Mouse (Mus musculus) MEL (cell line): Measurements from ENCODE around the gene Shld2. TPM values are rescaled to one million over a fixed set of nuclear protein-coding genes. Genes with fewer than 3 reads are reported as not detected.

Source experiments
- DNase-seq: peaks from one replicate; pipeline ENCODE4 v3.0.0; 2011; ENCODE audit warnings: low read depth, low spot score
- H3K27ac ChIP-seq: 2 replicates; pipeline ENCODE4 v1.5.1; 2012; ENCODE audit warnings: low read depth, mild to moderate bottlenecking, control low read depth, low read length, moderate library complexity; ENCODE audit not compliant: control insufficient read depth
- H3K27me3 ChIP-seq, 2 experiments: fragments of 150-350 bp in 1 of 2; sonication (generic) in 1 of 2; 2 replicates each; pipeline ENCODE4 v1.6.1; 2012; ENCODE audit warnings: low read length in 2 of 2, mild to moderate bottlenecking in 2 of 2, improper control_type of control experiment in 1 of 2, moderate library complexity in 1 of 2; ENCODE audit not compliant: insufficient read depth in 2 of 2, control insufficient read depth in 1 of 2
- H3K36me3 ChIP-seq, 2 experiments: 2 replicates each; pipeline ENCODE4 v1.6.1; 2012 to 2014; ENCODE audit warnings: low read length in 2 of 2, improper control_type of control experiment in 1 of 2, inconsistent platforms in 1 of 2, mild to moderate bottlenecking in 1 of 2; ENCODE audit not compliant: insufficient read depth in 2 of 2, control insufficient read depth in 1 of 2
- H3K4me1 ChIP-seq, 2 experiments: fragments of 150-350 bp in 1 of 2; sonication (generic) in 1 of 2; 2 replicates each; pipeline ENCODE4 v1.6.1; 2012; ENCODE audit warnings: low read length in 2 of 2, improper control_type of control experiment in 1 of 2, mild to moderate bottlenecking in 1 of 2; ENCODE audit not compliant: insufficient read depth in 2 of 2, control insufficient read depth in 1 of 2
- H3K4me3 ChIP-seq, 2 experiments: fragments of 150-350 bp in 1 of 2; sonication (generic) in 1 of 2; 2 replicates each; pipeline ENCODE4 v1.5.1; 2012; ENCODE audit warnings: low read depth in 2 of 2, low read length in 2 of 2, mild to moderate bottlenecking in 2 of 2, moderate library complexity in 2 of 2, control low read depth in 1 of 2, improper control_type of control experiment in 1 of 2; ENCODE audit not compliant: control insufficient read depth in 1 of 2, insufficient read depth in 1 of 2
- H3K79me2 ChIP-seq: 2 replicates; pipeline ENCODE4 v1.6.1; 2012; ENCODE audit warnings: mild to moderate bottlenecking, low read length, moderate library complexity; ENCODE audit not compliant: control insufficient read depth, poor library complexity, insufficient read depth
- H3K9ac ChIP-seq: 2 replicates; pipeline ENCODE4 v1.6.1; 2012; ENCODE audit warnings: low read depth, mild to moderate bottlenecking, control low read depth, low read length, moderate library complexity; ENCODE audit not compliant: control insufficient read depth, poor library complexity, severe bottlenecking
- H3K9me3 ChIP-seq: fragments of 150-350 bp; sonication (generic); replicated peaks from 2 replicates; pipeline ENCODE4 v1.6.1; 2012; ENCODE audit warnings: mild to moderate bottlenecking, low read length, improper control_type of control experiment, moderate library complexity; ENCODE audit not compliant: insufficient read depth
- CTCF ChIP-seq, 3 experiments: IDR thresholded peaks in 2 of 3; conservative IDR thresholded peaks in 1 of 3; 2 replicates each; pipeline ENCODE4 v1.5.1; 2011 to 2012; ENCODE audit warnings: low read length in 3 of 3, low read depth in 2 of 3, mild to moderate bottlenecking in 2 of 3, improper control_type of control experiment in 1 of 3, inconsistent platforms in 1 of 3, mixed read lengths in 1 of 3, moderate library complexity in 1 of 3; ENCODE audit not compliant: control insufficient read depth in 1 of 3, insufficient read depth in 1 of 3, poor library complexity in 1 of 3, severe bottlenecking in 1 of 3
- ELF1 ChIP-seq: IDR thresholded peaks from 2 replicates; pipeline ENCODE4 v1.6.1; 2014; ENCODE audit warnings: low read depth, mild to moderate bottlenecking, inconsistent platforms, low read length, improper control_type of control experiment, moderate library complexity
- ETS1 ChIP-seq: IDR thresholded peaks from 2 replicates; pipeline ENCODE4 v1.6.1; 2012; ENCODE audit warnings: low read depth, mild to moderate bottlenecking, inconsistent platforms, low read length, improper control_type of control experiment, moderate library complexity
- GATA1 ChIP-seq: IDR thresholded peaks from 2 replicates; pipeline ENCODE4 v1.6.1; 2011; ENCODE audit warnings: low read depth, low read length, improper control_type of control experiment
- HCFC1 ChIP-seq: IDR thresholded peaks from 2 replicates; pipeline ENCODE4 v1.6.1; 2012; ENCODE audit warnings: low read depth, mild to moderate bottlenecking, inconsistent platforms, low read length, improper control_type of control experiment, moderate library complexity
- KAT2A ChIP-seq: conservative IDR thresholded peaks from 2 replicates; pipeline ENCODE4 v1.6.1; 2012; ENCODE audit warnings: low read depth, low read length, improper control_type of control experiment, inconsistent platforms
- MAFK ChIP-seq: IDR thresholded peaks from 2 replicates; pipeline ENCODE4 v1.6.1; 2011; ENCODE audit warnings: low read depth, mild to moderate bottlenecking, low read length, improper control_type of control experiment, borderline replicate concordance
- MAZ ChIP-seq: IDR thresholded peaks from 2 replicates; pipeline ENCODE4 v1.6.1; 2012; ENCODE audit warnings: low read depth, mild to moderate bottlenecking, inconsistent platforms, low read length, improper control_type of control experiment
- MEF2A ChIP-seq: IDR thresholded peaks from 2 replicates; pipeline ENCODE4 v1.6.1; 2014; ENCODE audit warnings: low read depth, mild to moderate bottlenecking, inconsistent platforms, low read length, improper control_type of control experiment; ENCODE audit not compliant: poor library complexity, insufficient replicate concordance, severe bottlenecking; ENCODE audit errors: extremely low read depth
- MXI1 ChIP-seq: IDR thresholded peaks from 2 replicates; pipeline ENCODE4 v1.6.1; 2011; ENCODE audit warnings: mild to moderate bottlenecking, low read depth, low read length, improper control_type of control experiment
- MYC ChIP-seq: IDR thresholded peaks from 2 replicates; pipeline ENCODE4 v1.6.1; 2011; ENCODE audit warnings: low read depth, mild to moderate bottlenecking, low read length, improper control_type of control experiment, moderate library complexity
- NELFE ChIP-seq: IDR thresholded peaks from 2 replicates; pipeline ENCODE4 v1.6.1; 2011; ENCODE audit warnings: low read depth, low read length, improper control_type of control experiment
- POLR2A ChIP-seq, 2 experiments: IDR thresholded peaks; 2 replicates each; pipeline ENCODE4 v1.6.1; 2011 to 2012; ENCODE audit warnings: low read length in 2 of 2, mild to moderate bottlenecking in 2 of 2, control low read depth in 1 of 2, improper control_type of control experiment in 1 of 2, low read depth in 1 of 2, moderate library complexity in 1 of 2; ENCODE audit not compliant: control insufficient read depth in 1 of 2, insufficient read depth in 1 of 2, poor library complexity in 1 of 2
- POLR2AphosphoS2 ChIP-seq: IDR thresholded peaks from 2 replicates; pipeline ENCODE4 v1.6.1; 2011; ENCODE audit warnings: low read length, improper control_type of control experiment
- RCOR1 ChIP-seq: IDR thresholded peaks from 2 replicates; pipeline ENCODE4 v1.6.1; 2012; ENCODE audit warnings: low read depth, mild to moderate bottlenecking, inconsistent platforms, low read length, improper control_type of control experiment
- SMC3 ChIP-seq: IDR thresholded peaks from 2 replicates; pipeline ENCODE4 v1.6.1; 2011; ENCODE audit warnings: low read depth, low read length, improper control_type of control experiment
- TAL1 ChIP-seq: IDR thresholded peaks from 2 replicates; pipeline ENCODE4 v1.6.1; 2012; ENCODE audit warnings: mild to moderate bottlenecking, inconsistent platforms, low read length, moderate library complexity, mixed read lengths
- TBP ChIP-seq: IDR thresholded peaks from 2 replicates; pipeline ENCODE4 v1.8.0; 2011; ENCODE audit warnings: low read depth, low read length, improper control_type of control experiment
- TCF12 ChIP-seq: IDR thresholded peaks from 2 replicates; pipeline ENCODE4 v1.6.1; 2014; ENCODE audit warnings: low read depth, mild to moderate bottlenecking, inconsistent platforms, low read length, improper control_type of control experiment, moderate library complexity
- ZC3H11A ChIP-seq: IDR thresholded peaks from 2 replicates; pipeline ENCODE4 v1.6.1; 2012; ENCODE audit warnings: low read depth, mild to moderate bottlenecking, inconsistent platforms, low read length, improper control_type of control experiment
- ZMIZ1 ChIP-seq: IDR thresholded peaks from 2 replicates; pipeline ENCODE4 v1.6.1; 2012; ENCODE audit warnings: low read depth, mild to moderate bottlenecking, inconsistent platforms, low read length, improper control_type of control experiment, moderate library complexity
- polyA plus RNA-seq, 2 experiments: library from polyadenylated mRNA; stranded (reverse) in 1 of 2; unstranded in 1 of 2; fragments of >175 nt in 1 of 2; fragments of >200 nt in 1 of 2; gene quantifications; 2 replicates each; pipeline versions ENCODE4 v1.2.1 to v1.2.4; 2012; ENCODE audit warnings: low replicate concordance in 2 of 2, low read depth in 1 of 2; ENCODE audit not compliant: insufficient read length in 2 of 2, insufficient read depth in 1 of 2, missing spikeins in 1 of 2
- total RNA-seq: library from RNA; depleted of rRNA; stranded (reverse); fragments of 300-350 nt; gene quantifications from 2 replicates; pipeline ENCODE4 v1.2.3, GENCODE M21; 2012

Gene Shld2
- total and polyA plus RNA-seq, 3 experiments, result 7.0 to 7.9 TPM; not detected in 1

DNA sequence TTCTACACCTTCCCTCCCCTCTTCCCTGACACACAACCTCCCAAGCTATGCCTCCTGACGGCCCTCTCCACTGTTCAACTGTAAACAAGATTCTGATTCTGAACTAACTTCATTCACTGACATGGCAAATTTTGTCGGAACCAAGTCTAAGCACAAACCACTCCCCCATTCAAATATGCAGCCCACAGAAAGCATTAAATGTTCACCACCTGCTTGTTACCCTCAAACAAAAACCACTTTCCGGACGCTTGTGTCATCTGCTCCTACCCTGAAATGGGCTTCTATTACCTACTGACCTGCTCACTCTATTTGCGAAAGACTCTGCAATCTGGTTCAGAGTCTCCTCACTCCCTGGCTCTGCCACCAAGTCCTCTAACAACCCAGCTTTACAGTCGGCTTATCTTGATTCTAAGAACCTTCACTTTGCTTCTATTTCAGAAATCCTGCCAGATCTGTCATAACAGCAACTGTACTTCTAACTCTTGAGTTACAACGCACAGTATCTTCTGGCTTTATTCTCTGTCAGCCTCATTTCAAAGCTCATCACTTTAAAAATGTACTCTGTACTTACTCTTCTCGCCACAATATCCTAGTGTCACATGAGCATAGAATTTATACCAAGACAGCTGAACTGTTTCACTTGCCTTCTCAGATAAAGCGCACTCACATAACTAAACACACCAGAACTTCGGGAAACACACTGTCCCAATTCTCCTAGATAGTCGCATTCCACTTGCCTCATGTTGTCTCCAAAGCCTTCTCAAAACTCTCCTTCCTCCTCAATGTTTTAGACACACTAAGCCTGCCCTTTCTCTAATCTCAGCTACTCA is 11.2 kb downstream of the Shld2 start:
- H3K79me2 ChIP-seq, result no peaks in the 10 kb centered on the region; the same call in 1 of the 2 replicates
- H3K4me1 ChIP-seq, result peaks cover 6 to 14% of the 10 kb centered on the region in 2 experiments
- TF ChIP-seq NELFE (no peak), HCFC1 (no peak), MXI1 (no peak), KAT2A (no peak), TCF12 (no peak), MAFK (no peak)
- H3K27me3 ChIP-seq, result no peaks in the 10 kb centered on the region
- no peak overlapping the region for H3K9ac ChIP-seq
- no peak for DNase-seq
- no peaks in the 10 kb centered on the region for H3K9me3 ChIP-seq
- no peak overlapping the region for H3K27ac ChIP-seq
- H3K4me3 ChIP-seq, result no peak overlapping the region
- peaks cover 0 to 9% of the 10 kb centered on the region in 2 experiments; a peak in 2 of 4 replicates for H3K36me3 ChIP-seq

DNA sequence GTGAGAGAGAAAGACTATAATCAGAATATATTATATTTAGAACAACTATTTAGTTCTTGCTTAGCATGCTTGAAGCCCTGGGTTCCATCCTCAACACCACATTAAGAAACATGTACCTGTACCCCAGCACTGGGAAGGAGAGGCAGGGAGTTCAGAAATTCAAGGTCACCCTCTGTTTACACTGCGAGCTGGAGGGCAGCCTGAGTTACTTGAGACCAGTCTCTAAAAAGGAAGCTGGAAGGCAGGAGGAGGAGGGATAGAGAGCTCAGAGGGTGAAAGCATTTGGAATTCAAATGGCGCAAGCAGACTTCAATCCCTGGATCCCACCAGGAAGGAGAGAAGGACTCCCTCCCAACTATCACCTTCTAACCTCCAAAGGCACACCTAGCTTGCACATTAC is 12.7 kb downstream of the Shld2 start:
- H3K9ac ChIP-seq, result no peak overlapping the region
- H3K79me2 ChIP-seq, result no peaks in the 10 kb centered on the region; the same call in 1 of the 2 replicates
- no peaks in the 10 kb centered on the region for H3K9me3 ChIP-seq
- H3K4me1 ChIP-seq, result peaks cover 6 to 14% of the 10 kb centered on the region in 2 experiments
- H3K27ac ChIP-seq, result no peak overlapping the region
- H3K4me3 ChIP-seq, result no peak overlapping the region
- peaks cover 0 to 9% of the 10 kb centered on the region in 2 experiments; a peak in 2 of 4 replicates for H3K36me3 ChIP-seq
- no peak for DNase-seq
- no peak for TF ChIP-seq POLR2A (IDR thresholded peaks at IDR 0.05; ENCODE audit: control insufficient read depth in 1 of 2, insufficient read depth in 1 of 2, low read depth in 1 of 2, low read length in 2 of 2, poor library complexity in 1 of 2)
- TF ChIP-seq MYC, result no peak
- TF ChIP-seq GATA1, result no peak
- TF ChIP-seq TAL1, result no peak
- TF ChIP-seq MXI1, result no peak
- TF ChIP-seq CTCF (IDR thresholded peaks at IDR 0.05 in 2 of 3, conservative IDR thresholded peaks at IDR 0.05 in 1 of 3; ENCODE audit: control insufficient read depth in 1 of 3, insufficient read depth in 1 of 3, low read depth in 2 of 3, low read length in 3 of 3, poor library complexity in 1 of 3, severe bottlenecking in 1 of 3), result no peak
- no peak for TF ChIP-seq RCOR1
- no peak for TF ChIP-seq MAZ
- TF ChIP-seq TBP, result no peak
- no peak for TF ChIP-seq POLR2AphosphoS2
- TF ChIP-seq ETS1, result no peak
- no peak for TF ChIP-seq SMC3
- TF ChIP-seq ELF1, result no peak
- no peak for TF ChIP-seq ZMIZ1
- TF ChIP-seq ZC3H11A, result no peak
- TF ChIP-seq KAT2A, result no peak
- TF ChIP-seq MEF2A, result no peak
- no peaks in the 10 kb centered on the region for H3K27me3 ChIP-seq
